Mouse (Mus musculus): ENCODE data around the gene Luc7l3.

GRCm38 (mm10) chr11:94283536-94284099 is 38.2 kb downstream of the Luc7l3 start:
- TF ChIP-seq CTCF (IDR thresholded peaks at IDR 0.05; ENCODE audit: control insufficient read depth, insufficient read depth, insufficient replicate concordance, low read depth, low read length) (no peak), POLR2A (IDR thresholded peaks at IDR 0.05; ENCODE audit: control insufficient read depth, low read depth, low read length) (no peak)

Data from testis, adult 2 months (tissue).